Mouse (Mus musculus) Patski (cell line): ENCODE measurements at regions not wholly inside any gene's neighbourhood (a gene's known extent, or its start where the extent isn't known, plus 50 kb on each side); places are given as distances from the start of the nearest gene placed in this dataset.

Experiments used
- ATAC-seq: fragments of 100-300 bp; one replicate; pipeline ENCODE4 v1.8.0; 2021
- CTCF ChIA-PET: fragments of 350-600 bp; sonication (Branson Sonifier 250); formaldehyde crosslinking; loops from one replicate; lab custom pipeline; 2022; ENCODE audit warnings: inconsistent platforms; lab: Charles Lee
- POLR2A ChIA-PET: fragments of 350-600 bp; sonication (Branson Sonifier 250); formaldehyde crosslinking; loops from one replicate; lab custom pipeline; 2022; ENCODE audit warnings: antibody characterized with exemption, inconsistent platforms; lab: Charles Lee
- DNase-seq: peaks from one replicate; pipeline ENCODE4 v3.0.0-alpha.2; 2011; ENCODE audit warnings: low read depth, low spot score
- H3K27me3 ChIP-seq: fragments of 371-371 bp; one replicate; pipeline ENCODE4 v1.5.1; 2021
- CTCF ChIP-seq: fragments of 100-300 bp; IDR thresholded peaks from one replicate; pipeline ENCODE4 v1.5.1; 2021
- in situ Hi-C: fragments of 300-500 bp; cut with MboI; formaldehyde crosslinking; loops from 3 replicates; pipeline ENCODE4 v1.11.1; 2018; ENCODE audit warnings: low pct_unique_long_range_greater_than_20kb, mixed read lengths

DNA sequence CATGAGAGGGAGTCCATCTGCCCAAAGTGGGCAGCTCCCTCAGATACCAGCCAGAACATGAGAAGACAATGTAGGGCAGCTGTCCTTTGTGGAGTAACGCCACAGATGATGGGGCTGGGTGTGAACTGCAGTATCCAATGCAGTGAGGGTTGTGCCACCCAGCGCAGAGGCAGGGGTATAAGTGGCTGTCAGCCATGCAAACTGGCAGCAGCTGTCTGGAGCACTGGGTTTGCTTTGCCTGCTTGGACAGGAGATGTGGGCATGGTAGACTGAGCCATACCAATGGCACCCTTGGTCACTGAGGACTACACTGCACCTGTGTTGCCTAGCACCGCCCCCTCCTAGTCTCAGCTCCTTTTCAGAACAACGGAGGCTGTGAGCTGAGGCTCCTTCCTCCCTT, 244.6 kb upstream of the Mgmt start:
- ChIA-PET POLR2A (no interaction called here), CTCF (no interaction called here)
- no peak for TF ChIP-seq CTCF
- DNase-seq (no peak), ATAC-seq (no peak)
- in situ Hi-C loops, result no loop called here
- no peaks in the 10 kb centered on the region for H3K27me3 ChIP-seq

DNA sequence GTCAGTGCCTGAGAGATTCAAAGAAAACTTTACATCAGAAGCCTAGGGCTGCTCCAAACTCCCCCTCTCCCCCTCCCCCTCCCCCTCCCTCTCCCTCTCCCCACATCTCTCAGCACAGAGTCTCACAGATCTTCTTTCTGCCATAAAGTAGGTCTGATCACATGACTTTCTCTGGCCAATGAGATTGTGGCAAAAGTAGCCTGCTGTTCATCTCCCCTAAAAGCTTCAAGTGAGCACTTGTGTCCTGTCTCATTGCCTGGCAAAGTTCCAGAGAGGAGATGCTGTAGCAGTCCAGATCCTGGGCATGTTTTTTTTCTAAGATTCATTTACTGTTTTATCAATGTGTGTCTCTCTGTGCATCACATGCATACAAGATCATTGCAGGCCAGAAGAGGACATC, 234.5 kb upstream of the Mgmt start:
- in situ Hi-C loops, result no loop called here
- DNase-seq (no peak), ATAC-seq (no peak)
- ChIA-PET POLR2A (no interaction called here), CTCF (no interaction called here)
- no peak for TF ChIP-seq CTCF
- peaks cover 4% of the 10 kb centered on the region for H3K27me3 ChIP-seq

DNA sequence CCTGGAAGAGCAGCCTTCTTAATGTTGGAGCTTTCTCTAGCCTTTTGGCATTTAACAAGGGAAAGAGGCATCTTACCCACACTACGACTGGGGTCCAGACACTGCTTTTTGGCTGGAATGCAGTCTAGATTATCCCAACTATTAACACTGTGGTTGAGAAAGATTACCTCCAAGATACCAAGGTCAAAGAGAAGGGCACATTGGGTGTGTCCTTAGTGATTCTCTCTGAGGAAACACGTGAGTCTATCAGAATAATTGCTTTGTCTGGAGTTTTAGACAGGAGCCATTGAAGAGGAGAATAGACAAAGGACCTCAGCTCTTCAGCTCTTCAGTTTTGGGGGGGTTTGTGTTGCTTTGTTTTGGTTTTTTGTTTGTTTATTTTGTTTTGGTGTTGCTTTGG, 234.0 kb upstream of the Mgmt start:
- H3K27me3 ChIP-seq, result peaks cover 4% of the 10 kb centered on the region
- ATAC-seq, result no peak
- CTCF ChIA-PET, result no interaction called here
- in situ Hi-C loops, result no loop called here
- TF ChIP-seq CTCF, result no peak
- DNase-seq, result no peak
- POLR2A ChIA-PET, result no interaction called here

DNA sequence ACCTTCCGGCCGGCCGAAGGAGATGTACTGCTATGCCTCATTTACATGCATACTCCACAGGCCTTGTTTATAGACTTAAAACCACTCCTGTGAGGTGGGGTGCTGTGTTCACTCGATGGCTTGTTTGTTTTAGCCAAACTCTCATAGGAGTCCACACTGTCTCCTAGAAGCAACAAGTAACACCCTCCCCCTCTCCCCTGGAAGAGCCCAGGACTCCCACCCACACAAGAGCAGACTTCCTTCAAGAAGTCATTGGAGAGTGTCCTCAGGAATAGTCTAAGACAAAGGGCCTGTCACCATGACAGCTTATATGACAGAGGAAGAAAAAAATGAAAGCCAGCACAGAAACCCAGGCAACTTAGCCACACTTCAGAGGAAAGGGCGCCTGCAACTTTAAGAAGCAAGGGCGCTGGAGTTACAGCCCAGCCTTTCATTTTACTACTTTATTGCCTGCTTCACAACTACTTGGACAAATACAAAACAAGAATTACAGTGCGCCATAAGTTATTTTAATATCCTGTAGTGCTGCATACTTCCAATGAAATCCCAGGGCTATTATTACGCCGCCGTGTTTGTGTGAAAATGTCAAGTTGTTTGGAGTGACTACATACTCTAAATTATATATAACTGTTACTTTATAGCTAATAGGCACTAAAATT, 229.9 kb upstream of the Mgmt start:
- no peak for DNase-seq

DNA sequence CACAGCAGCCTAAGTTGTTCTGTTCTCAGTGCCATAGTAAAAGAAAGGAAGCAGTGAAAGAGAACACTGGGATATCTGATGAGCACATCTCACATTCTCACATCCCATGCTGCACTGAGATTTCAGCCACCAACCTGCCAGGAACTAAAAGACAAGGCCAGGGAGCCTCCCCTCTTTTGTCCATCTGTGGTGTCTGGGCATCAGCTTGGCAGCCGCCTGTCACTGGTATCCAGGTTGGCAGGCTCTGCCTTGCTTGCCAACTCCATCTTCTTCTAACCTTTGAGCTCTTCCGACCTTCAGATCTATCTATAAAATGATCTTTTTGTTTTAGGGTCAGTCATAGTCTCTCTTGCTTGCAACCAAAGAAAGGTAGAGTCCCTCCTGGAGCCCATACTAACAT, 228.5 kb upstream of the Mgmt start:
- in situ Hi-C loops, result no loop called here
- CTCF ChIA-PET, result no interaction called here
- POLR2A ChIA-PET, result no interaction called here
- ATAC-seq (no peak), DNase-seq (no peak)
- TF ChIP-seq CTCF, result no peak
- H3K27me3 ChIP-seq, result peaks cover 4% of the 10 kb centered on the region

More for the DNA sequence above, 229.9 kb upstream of the Mgmt start:
- in situ Hi-C loops, result no loop called here
- POLR2A ChIA-PET, result no interaction called here
- CTCF ChIA-PET, result no interaction called here
- ATAC-seq, result no peak
- no peak for TF ChIP-seq CTCF
- H3K27me3 ChIP-seq, result peaks cover 4% of the 10 kb centered on the region

DNA sequence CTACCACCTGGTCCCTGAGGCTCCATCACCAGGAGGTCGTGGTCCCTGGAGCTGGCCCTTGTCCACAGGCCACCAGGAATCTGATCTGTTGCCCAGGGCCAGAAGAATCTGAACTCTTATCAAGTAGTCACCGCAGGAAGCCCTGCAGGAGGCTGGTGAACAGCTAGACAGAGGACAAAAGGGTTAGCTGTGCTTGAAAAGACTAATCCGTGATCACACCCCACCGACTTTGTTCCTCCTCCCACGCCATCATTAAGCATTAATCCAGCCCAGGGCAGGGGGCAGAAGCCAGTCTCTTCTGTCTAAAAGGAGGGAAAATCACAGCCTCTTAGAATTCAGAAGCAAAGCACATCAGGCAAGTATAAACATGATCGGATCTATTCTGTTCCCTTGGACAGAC, 227.7 kb upstream of the Mgmt start:
- ChIA-PET POLR2A (no interaction called here), CTCF (no interaction called here)
- no peak for TF ChIP-seq CTCF
- H3K27me3 ChIP-seq, result peaks cover 4% of the 10 kb centered on the region
- ATAC-seq, result no peak
- no peak for DNase-seq
- in situ Hi-C loops, result no loop called here

DNA sequence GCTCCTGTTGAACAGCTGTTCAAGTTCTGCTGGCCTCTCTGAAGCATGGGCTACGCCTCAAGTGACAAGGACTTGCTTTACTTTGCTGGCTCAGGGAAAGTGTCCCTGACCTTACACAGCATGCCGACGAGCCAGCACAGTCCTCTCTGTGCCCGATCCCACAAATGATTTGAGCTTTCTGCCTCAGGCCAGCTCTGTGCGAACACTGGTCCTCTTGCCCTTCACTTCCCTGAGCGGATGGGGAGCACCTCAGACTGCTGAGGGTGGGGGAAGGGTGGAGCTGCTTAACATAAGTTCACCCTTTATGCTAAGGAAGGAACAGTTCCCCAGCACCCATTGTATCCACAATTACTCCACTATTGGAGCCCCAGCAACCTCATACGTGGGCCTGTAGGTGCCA, 223.7 kb upstream of the Mgmt start:
- no peak for TF ChIP-seq CTCF
- ATAC-seq (no peak), DNase-seq (no peak)
- CTCF ChIA-PET, result no interaction called here
- POLR2A ChIA-PET, result no interaction called here
- in situ Hi-C loops, result no loop called here
- H3K27me3 ChIP-seq, result no peaks in the 10 kb centered on the region

DNA sequence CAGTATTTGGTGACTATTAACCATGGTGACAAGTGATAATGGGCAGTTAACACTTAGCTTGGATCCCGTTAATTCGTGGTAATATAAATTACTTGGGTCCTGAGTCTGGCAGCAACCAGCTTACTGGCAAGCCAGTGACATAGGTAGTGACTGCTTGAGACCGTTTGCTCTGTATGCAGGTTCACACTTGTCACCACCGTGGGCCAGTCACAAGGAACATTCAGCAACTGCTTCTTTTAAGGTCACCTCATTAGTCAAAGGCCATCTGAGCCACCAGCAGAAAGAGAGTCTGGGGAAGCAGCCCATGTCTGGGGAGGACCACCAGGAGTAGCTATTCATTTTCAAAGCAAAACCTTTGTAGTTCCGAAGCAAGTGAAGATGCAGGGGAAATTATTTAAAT, 220.3 kb upstream of the Mgmt start:
- CTCF ChIA-PET, result no interaction called here
- in situ Hi-C loops, result no loop called here
- no peak for DNase-seq
- H3K27me3 ChIP-seq, result no peaks in the 10 kb centered on the region
- no peak for TF ChIP-seq CTCF
- POLR2A ChIA-PET, result interaction anchor here (0.6 to 0.7 kb wide), 2 partner anchors 41 to 357 kb away, joined by 3 to 11 read pairs; no protein-coding TSS in a partner anchor
- ATAC-seq, result no peak

DNA sequence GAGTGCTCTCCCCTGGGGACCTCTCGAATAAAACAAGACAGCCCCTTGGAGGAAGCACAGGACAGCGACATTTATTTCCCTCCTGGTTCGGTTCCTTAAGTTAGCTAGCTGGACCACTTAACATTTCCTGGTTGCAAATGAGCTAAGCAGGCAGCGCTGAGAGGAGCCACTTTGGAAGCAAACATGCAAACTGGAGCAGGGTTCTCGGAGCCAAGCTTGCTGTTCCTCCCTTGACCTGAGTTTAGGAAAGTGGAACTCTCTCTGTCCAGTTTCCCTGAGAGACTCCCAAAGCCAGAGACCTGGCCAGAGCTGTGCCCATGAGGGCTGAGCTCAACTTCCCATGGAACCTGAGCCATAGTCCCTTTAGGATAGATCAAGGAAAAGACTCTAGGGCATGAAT, 219.4 kb upstream of the Mgmt start:
- TF ChIP-seq CTCF, result no peak
- in situ Hi-C loops, result no loop called here
- DNase-seq, result no peak
- H3K27me3 ChIP-seq, result no peaks in the 10 kb centered on the region
- ChIA-PET CTCF (interaction anchor here (1.5 kb wide), 1 partner anchor 10 kb away, joined by 3 read pairs; no protein-coding TSS in a partner anchor), POLR2A (no interaction called here)
- ATAC-seq, result no peak

DNA sequence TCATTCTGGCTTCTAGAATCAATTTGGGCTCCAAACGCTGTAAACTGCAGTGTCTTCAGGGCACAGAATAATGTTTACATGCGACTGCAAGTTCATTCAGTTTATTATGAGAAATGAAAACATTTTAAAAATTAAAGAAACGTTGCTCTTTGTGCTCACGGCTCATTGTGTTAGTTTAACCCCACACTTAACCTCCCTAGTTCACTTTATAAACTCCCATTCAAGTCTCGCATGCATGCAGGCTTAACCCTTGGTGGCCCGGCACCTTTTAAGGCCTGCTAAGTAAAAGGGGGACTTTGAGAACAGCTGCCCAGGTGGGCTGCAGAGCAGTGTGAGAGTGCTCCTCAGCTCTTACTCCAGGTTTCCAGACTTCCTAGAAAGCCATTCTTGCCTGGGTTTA, 218.3 kb upstream of the Mgmt start:
- TF ChIP-seq CTCF, result no peak
- no peaks in the 10 kb centered on the region for H3K27me3 ChIP-seq
- POLR2A ChIA-PET, result no interaction called here
- in situ Hi-C loops, result no loop called here
- ATAC-seq (no peak), DNase-seq (no peak)
- CTCF ChIA-PET, result interaction anchor here (1.5 kb wide), 1 partner anchor 9 kb away, joined by 3 read pairs; no protein-coding TSS in a partner anchor

DNA sequence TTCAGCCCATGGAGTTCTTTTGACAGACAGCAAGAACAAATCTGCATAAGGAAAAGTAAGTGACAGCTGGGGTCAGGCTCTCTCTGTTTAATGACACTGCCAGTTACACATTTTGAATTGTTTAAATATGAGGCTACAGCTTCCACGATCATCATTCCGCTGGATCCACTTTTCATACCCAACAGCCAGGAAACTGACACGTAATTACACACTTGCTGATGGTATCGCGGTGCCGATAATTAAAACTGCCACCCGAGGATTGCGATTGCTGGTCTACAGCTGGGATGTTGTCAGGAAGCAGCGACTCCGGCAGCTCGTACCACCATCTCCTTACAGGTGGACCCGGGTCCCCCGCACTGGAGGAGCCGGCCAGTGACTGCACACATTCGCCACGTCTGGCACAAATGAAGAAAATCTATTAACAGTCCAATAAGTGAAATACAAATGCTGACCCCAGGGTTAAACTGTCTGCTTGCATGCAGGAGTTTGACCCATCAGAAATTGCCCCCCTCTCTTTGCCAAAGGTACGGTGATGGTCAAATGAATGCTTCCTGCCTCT, 217.3 kb upstream of the Mgmt start:
- no peak for DNase-seq
- no peaks in the 10 kb centered on the region for H3K27me3 ChIP-seq
- no peak for ATAC-seq
- TF ChIP-seq CTCF, result no peak
- POLR2A ChIA-PET, result no interaction called here
- CTCF ChIA-PET, result no interaction called here
- in situ Hi-C loops, result no loop called here
